Mouse (Mus musculus): ENCODE results near the gene Gm20075. TPM values are rescaled to one million over a fixed set of nuclear protein-coding genes. Genes with fewer than 3 reads are reported as not detected.
"Not testable (repeated sequence)": the region's sequence is repeated elsewhere in the genome, so short reads cannot be mapped to it uniquely, and the experiment has no call there.

Gene Gm20075
- 29.0 and 32.2 TPM in 2 replicates for polyA plus RNA-seq (2016; fragmentation: Nextera tagmentation; extraction: Ambion mirVana)

DNA sequence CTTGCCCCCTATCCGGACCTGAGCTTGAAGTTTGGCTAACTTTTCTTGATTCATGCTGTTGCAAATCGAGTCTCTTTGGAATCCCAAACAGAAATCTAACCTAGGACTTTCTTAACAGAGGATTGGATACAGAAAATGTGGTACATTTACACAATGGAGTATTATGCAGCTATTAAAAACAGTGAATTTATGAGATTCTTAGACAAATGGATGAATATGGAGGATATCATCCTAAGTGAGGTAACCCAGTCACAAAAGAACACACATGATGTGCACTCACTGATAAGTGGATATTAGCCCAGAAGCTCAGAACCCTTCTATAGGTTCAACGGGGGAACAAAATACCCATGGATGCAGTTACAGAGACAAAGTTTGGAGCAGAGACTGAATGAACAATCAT lies at the start of gene Gm20075:
Gene Gm20075 (minus strand): TSS at position 101 of the 400 bp plus-strand sequence.
- DNase-seq (ENCODE audit: low spot score) = not testable (repeated sequence)
- WGBS = 85% methylated on average over 3 of the region's 3 CpGs

DNA sequence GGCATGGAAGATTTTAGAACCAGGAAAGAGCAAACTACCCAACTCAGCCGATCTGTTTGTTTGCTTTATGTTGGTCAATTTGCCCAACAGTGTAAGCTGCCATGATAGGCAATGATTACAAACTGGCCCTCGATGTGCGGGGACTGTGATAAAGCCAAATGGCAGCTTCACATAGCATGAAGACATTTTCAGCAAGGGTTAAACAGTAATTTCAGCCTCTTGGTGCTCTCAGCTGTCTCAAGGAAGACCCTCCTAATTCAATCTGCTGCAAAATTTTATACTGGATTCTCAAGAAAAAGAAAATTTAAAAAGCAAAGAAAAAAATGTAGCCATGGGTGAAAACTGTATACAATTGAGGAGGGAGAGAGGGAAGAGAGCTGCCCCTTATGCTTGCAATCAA lies 47.9 kb upstream of the Gm20075 start:
- Histone ChIP-seq H3K27ac (replicated peaks) (no peak overlapping the region), H3K4me1 (peaks cover 33% of the 10 kb centered on the region), H3K4me3 (no peak overlapping the region), H3K27me3 (replicated peaks; ENCODE audit: low read depth, poor library complexity, severe bottlenecking) (peaks cover 85% of the 10 kb centered on the region), H3K36me3 (replicated peaks) (no peaks in the 10 kb centered on the region), H3K9me3 (no peaks in the 10 kb centered on the region)
- no peak for DNase-seq (ENCODE audit: low spot score)
- WGBS = 83% methylated on average over 3 of the region's 3 CpGs

More for the DNA sequence above, at the start of gene Gm20075:
- not testable (repeated sequence) for H3K4me1 ChIP-seq; H3K36me3 ChIP-seq (replicated peaks); H3K27ac ChIP-seq (replicated peaks); H3K9me3 ChIP-seq; H3K4me3 ChIP-seq; H3K27me3 ChIP-seq (replicated peaks; ENCODE audit: low read depth, poor library complexity, severe bottlenecking)

- whole genome bisulfite sequencing = 83% methylated on average over 6 of the region's 6 CpGs
- peaks cover 61% of the 10 kb centered on the region for H3K27me3 ChIP-seq (replicated peaks; ENCODE audit: low read depth, poor library complexity, severe bottlenecking)
Observed at GRCm38 (mm10) chr13:96126669-96127068, 45.5 kb upstream of the Gm20075 start.

DNA sequence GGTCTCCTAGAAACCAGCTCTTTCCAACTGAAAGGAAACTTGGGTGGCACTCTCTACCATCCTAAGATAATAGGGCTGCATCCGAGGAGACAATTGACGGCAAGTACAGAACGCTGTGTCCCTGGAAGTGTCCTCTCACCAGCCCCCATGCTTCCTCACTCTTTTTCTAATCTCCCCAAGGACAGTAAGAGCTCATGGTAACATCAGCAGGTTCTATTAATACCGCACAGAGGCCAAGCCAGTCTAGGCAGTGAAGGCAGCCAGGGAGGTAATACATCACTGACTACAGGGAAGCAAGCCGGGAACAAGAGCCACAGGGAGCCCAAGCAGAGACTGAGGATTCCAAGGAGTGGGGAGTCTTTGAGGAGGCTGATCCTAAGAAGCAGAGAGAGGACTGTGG lies 43.8 kb upstream of the Gm20075 start:
- Histone ChIP-seq H3K9me3 (no peaks in the 10 kb centered on the region), H3K4me3 (no peak overlapping the region), H3K36me3 (replicated peaks) (no peaks in the 10 kb centered on the region), H3K4me1 (no peaks in the 10 kb centered on the region), H3K27ac (replicated peaks) (no peak overlapping the region), H3K27me3 (replicated peaks; ENCODE audit: low read depth, poor library complexity, severe bottlenecking) (peaks cover 44% of the 10 kb centered on the region)
- 70% methylated on average over 5 of the region's 5 CpGs for WGBS
- DNase-seq (ENCODE audit: low spot score) = no peak

More at GRCm38 (mm10) chr13:96126669-96127068, 45.5 kb upstream of the Gm20075 start:
- Histone ChIP-seq H3K27ac (replicated peaks) (no peak overlapping the region), H3K9me3 (no peaks in the 10 kb centered on the region), H3K4me1 (peaks cover 12% of the 10 kb centered on the region), H3K36me3 (replicated peaks) (no peaks in the 10 kb centered on the region), H3K4me3 (no peak overlapping the region)
- DNase-seq (ENCODE audit: low spot score) = no peak

GRCm38 (mm10) chr13:96112711-96113110 lies 31.5 kb upstream of the Gm20075 start:
- WGBS = 81% methylated on average over 2 of the region's 2 CpGs
- Histone ChIP-seq H3K9me3 (no peaks in the 10 kb centered on the region), H3K27me3 (replicated peaks; ENCODE audit: low read depth, poor library complexity, severe bottlenecking) (no peaks in the 10 kb centered on the region), H3K27ac (replicated peaks) (no peak overlapping the region), H3K4me1 (no peaks in the 10 kb centered on the region), H3K4me3 (no peak overlapping the region), H3K36me3 (replicated peaks) (no peaks in the 10 kb centered on the region)
- no peak for DNase-seq (ENCODE audit: low spot score)

DNA sequence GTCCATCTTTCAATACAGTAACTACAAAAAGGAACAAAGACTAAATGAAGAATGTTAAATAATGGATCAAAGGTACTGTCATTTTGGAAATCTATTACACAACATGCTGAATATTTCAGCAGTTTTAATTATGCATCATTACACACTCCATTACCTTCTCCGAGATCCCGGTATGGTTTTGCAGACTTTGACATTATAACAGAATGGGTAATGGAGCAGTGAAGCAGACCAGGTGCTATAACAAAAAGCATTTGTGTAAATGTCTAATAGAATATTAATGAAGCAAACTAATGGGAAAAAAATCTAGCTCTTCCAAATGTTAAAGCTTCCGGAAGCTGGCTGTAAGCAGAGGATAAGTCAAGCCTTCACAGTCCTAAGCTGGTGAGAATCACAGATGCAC lies 29.6 kb upstream of the Gm20075 start:
- WGBS = 88% methylated on average over 3 of the region's 3 CpGs
- no peak for DNase-seq (ENCODE audit: low spot score)
- no peak overlapping the region for H3K4me3 ChIP-seq
- H3K4me1 ChIP-seq = no peaks in the 10 kb centered on the region
- H3K27ac ChIP-seq (replicated peaks) = no peak overlapping the region
- no peaks in the 10 kb centered on the region for H3K36me3 ChIP-seq (replicated peaks)
- H3K9me3 ChIP-seq = no peaks in the 10 kb centered on the region
- no peaks in the 10 kb centered on the region for H3K27me3 ChIP-seq (replicated peaks; ENCODE audit: low read depth, poor library complexity, severe bottlenecking)

DNA sequence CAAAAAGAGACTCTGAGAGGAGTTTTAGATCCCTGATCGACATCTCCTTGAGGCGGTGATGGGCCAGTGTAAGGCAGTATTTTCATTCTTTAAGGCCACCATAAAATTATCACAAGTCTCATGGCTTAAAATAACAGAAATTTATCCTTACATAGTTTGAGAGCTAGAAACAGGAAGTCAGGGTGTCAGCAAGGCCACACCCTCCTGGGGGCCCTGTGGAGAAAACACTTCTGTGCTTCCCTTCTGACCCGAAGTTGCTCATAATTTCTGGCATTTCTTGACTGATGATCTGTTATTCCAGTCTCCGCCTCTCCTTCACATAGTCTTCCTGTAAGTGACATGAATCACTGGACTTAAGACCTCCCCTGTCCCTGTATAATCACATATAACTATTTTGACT lies 25.2 kb upstream of the Gm20075 start:
- H3K27me3 ChIP-seq (replicated peaks; ENCODE audit: low read depth, poor library complexity, severe bottlenecking) = no peaks in the 10 kb centered on the region

GRCm38 (mm10) chr13:96090929-96091328 lies 9.8 kb upstream of the Gm20075 start:
- 62% methylated on average over 4 of the region's 4 CpGs for WGBS
- H3K36me3 ChIP-seq (replicated peaks) = no peaks in the 10 kb centered on the region
- H3K27ac ChIP-seq (replicated peaks) = no peak overlapping the region
- DNase-seq (ENCODE audit: low spot score) = no peak
- no peak overlapping the region for H3K4me3 ChIP-seq
- H3K9me3 ChIP-seq = no peaks in the 10 kb centered on the region
- H3K27me3 ChIP-seq (replicated peaks; ENCODE audit: low read depth, poor library complexity, severe bottlenecking) = no peaks in the 10 kb centered on the region
- no peaks in the 10 kb centered on the region; the same call in 1 of the 2 replicates for H3K4me1 ChIP-seq

More for the DNA sequence above, 25.2 kb upstream of the Gm20075 start:
- DNase-seq (ENCODE audit: low spot score) = no peak
- Histone ChIP-seq H3K9me3 (no peaks in the 10 kb centered on the region), H3K4me3 (no peak overlapping the region), H3K4me1 (no peaks in the 10 kb centered on the region), H3K36me3 (replicated peaks) (no peaks in the 10 kb centered on the region), H3K27ac (replicated peaks) (no peak overlapping the region)
- WGBS = 85% methylated on average over 4 of the region's 4 CpGs

GRCm38 (mm10) chr13:96085581-96086302 lies 4.6 kb upstream of the Gm20075 start:
- 94% methylated on average over 7 of the region's 7 CpGs for WGBS
- Histone ChIP-seq H3K27me3 (replicated peaks; ENCODE audit: low read depth, poor library complexity, severe bottlenecking) (no peaks in the 10 kb centered on the region), H3K4me1 (no peaks in the 10 kb centered on the region; the same call in 1 of the 2 replicates), H3K4me3 (no peak overlapping the region), H3K27ac (replicated peaks) (no peak overlapping the region), H3K9me3 (no peaks in the 10 kb centered on the region), H3K36me3 (replicated peaks) (no peaks in the 10 kb centered on the region)
- no peak for DNase-seq (ENCODE audit: low spot score)

DNA sequence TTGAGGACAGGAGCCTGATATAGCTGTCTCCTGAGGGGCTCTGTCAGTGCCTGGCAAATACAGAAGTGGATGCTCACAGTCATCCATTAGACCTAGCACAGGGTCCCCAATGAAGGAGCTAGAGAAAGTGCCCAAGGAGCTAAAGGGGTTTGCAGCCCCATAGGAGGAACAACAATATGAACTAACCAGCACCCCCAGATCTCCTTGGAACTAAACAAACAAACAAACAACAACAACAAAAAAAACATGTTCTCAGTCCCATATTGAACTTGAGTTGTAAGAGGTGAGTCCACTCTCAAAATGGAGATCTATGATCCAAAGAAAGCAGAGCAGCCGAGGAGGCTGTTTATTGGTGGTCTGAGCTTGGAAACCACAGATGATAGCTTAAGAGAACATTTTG lies 578 bp upstream of the Gm20075 start, which contains the start of gene Gm17190:
Gene Gm17190 (plus strand): TSS at position 301 of the 400 bp plus-strand sequence.
- DNase-seq (ENCODE audit: low spot score); H3K9me3 ChIP-seq; H3K4me1 ChIP-seq; H3K27ac ChIP-seq (replicated peaks); H3K27me3 ChIP-seq (replicated peaks; ENCODE audit: low read depth, poor library complexity, severe bottlenecking); H3K36me3 ChIP-seq (replicated peaks); H3K4me3 ChIP-seq: not testable (repeated sequence)
- 88% methylated on average over 1 of the region's 1 CpGs for WGBS

- no peak overlapping the region for H3K27ac ChIP-seq (replicated peaks)
- no peaks in the 10 kb centered on the region for H3K27me3 ChIP-seq (replicated peaks; ENCODE audit: low read depth, poor library complexity, severe bottlenecking)
- DNase-seq (ENCODE audit: low spot score) = no peak
- H3K36me3 ChIP-seq (replicated peaks) = no peaks in the 10 kb centered on the region
- H3K4me1 ChIP-seq = no peaks in the 10 kb centered on the region
- WGBS = 83% methylated on average over 8 of the region's 8 CpGs
- H3K9me3 ChIP-seq = no peaks in the 10 kb centered on the region
- no peak overlapping the region for H3K4me3 ChIP-seq
Observed at GRCm38 (mm10) chr13:96073555-96073954, 7.6 kb downstream of the Gm20075 start.

DNA sequence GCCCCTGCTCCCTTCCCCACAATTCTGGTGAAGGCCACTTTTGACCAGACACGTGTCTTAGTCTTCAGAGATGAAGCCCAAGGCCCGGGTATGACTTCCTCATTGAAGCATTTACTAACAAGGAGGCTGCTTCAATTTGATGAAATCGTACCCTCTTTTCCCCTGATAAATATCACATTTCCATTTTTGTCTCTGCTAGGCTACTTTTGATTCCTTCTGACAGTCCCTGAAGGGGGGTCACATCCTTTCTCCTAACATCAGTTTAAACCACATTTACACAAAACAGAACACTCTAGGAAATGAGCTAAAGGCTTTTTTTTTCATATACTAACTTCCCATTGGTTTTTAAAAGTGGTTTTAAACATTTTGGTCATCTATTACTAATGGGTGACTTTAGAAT lies 28.4 kb downstream of the Gm20075 start:
- H3K9me3 ChIP-seq = no peaks in the 10 kb centered on the region
- H3K4me3 ChIP-seq = no peak overlapping the region
- H3K36me3 ChIP-seq (replicated peaks) = no peaks in the 10 kb centered on the region
- H3K27me3 ChIP-seq (replicated peaks; ENCODE audit: low read depth, poor library complexity, severe bottlenecking) = no peaks in the 10 kb centered on the region
- DNase-seq (ENCODE audit: low spot score) = no peak
- H3K27ac ChIP-seq (replicated peaks) = no peak overlapping the region
- WGBS = 81% methylated on average over 3 of the region's 3 CpGs
- no peaks in the 10 kb centered on the region for H3K4me1 ChIP-seq

- 70% methylated on average over 5 of the region's 5 CpGs for WGBS
- H3K9me3 ChIP-seq = no peaks in the 10 kb centered on the region
Observed at GRCm38 (mm10) chr13:96045396-96045795, 35.8 kb downstream of the Gm20075 start.

More at GRCm38 (mm10) chr13:96045396-96045795, 35.8 kb downstream of the Gm20075 start:
- no peaks in the 10 kb centered on the region for H3K36me3 ChIP-seq (replicated peaks)
- no peaks in the 10 kb centered on the region for H3K4me1 ChIP-seq
- H3K4me3 ChIP-seq = no peak overlapping the region
- H3K27me3 ChIP-seq (replicated peaks; ENCODE audit: low read depth, poor library complexity, severe bottlenecking) = no peaks in the 10 kb centered on the region
- H3K27ac ChIP-seq (replicated peaks) = no peak overlapping the region
- no peak for DNase-seq (ENCODE audit: low spot score)

All from embryonic facial prominence, embryonic 10.5 days (tissue).